Mouse (Mus musculus) stomach, postnatal 0 days (tissue): ENCODE measurements at regions not wholly inside any gene's neighbourhood (a gene's known extent, or its start where the extent isn't known, plus 50 kb on each side); places are given as distances from the start of the nearest gene placed in this dataset.

Source experiments
- CTCF ChIP-seq: IDR thresholded peaks from 2 replicates; pipeline ENCODE4 v1.5.1; 2016; ENCODE audit warnings: antibody characterized with exemption, low read depth, mild to moderate bottlenecking, moderate library complexity
- EP300 ChIP-seq: optimal IDR thresholded peaks from 2 replicates; pipeline ENCODE3; 2016; ENCODE audit warnings: antibody characterized with exemption

DNA sequence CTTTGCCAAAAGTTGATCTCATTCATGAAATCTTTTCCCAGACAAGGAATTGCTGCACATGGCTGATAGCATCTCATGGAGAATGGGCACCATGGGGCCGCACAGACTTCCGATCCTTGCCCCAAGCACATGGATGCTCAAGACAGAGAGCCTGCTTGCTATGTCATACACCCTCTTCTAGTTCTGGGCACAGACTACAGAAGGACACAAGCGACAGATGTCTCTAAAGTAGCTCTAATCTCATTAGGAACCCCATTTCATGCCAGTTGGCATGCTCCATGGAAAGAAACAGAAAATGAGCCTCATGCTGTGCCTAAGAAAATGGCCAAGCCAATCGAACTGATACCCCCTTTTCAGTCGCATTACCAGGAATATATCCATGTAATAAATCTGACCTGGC is 149.3 kb downstream of the Efcab1 start:
- TF ChIP-seq CTCF (no peak), EP300 (no peak)
